Mouse (Mus musculus) limb, embryonic 14.5 days (tissue): ENCODE data around the gene Dkk3. TPM values are rescaled to one million over a fixed set of nuclear protein-coding genes. Genes with fewer than 3 reads are reported as not detected.

ENCODE experiments used
- ATAC-seq: fragments of 200-750 bp; cut with Nextera tagmentation; 2 replicates; pipeline ENCODE4 v1.8.0; 2017; ENCODE audit warnings: low read depth, moderate number of reproducible peaks, moderate TSS enrichment; ENCODE audit not compliant: low FRiP score
- DNase-seq: peaks from one replicate; pipeline ENCODE4 v3.0.0-alpha.2; 2015; ENCODE audit warnings: low spot score
- H3K27ac ChIP-seq: fragments of 300-500 bp; sonication (generic); replicated peaks from 2 replicates; pipeline ENCODE4 v1.5.1; 2014; ENCODE audit warnings: low read depth, mild to moderate bottlenecking, low read length, moderate library complexity, mixed read lengths
- H3K27me3 ChIP-seq: fragments of 300-500 bp; sonication (generic); 2 replicates; pipeline ENCODE4 v1.6.1; 2014; ENCODE audit warnings: low read length, mixed read lengths; ENCODE audit not compliant: control insufficient read depth, insufficient read depth
- H3K36me3 ChIP-seq: fragments of 300-500 bp; sonication (generic); 2 replicates; pipeline ENCODE4 v1.6.1; 2014; ENCODE audit warnings: mild to moderate bottlenecking, low read length, moderate library complexity, mixed read lengths; ENCODE audit not compliant: control insufficient read depth, insufficient read depth
- H3K4me1 ChIP-seq: fragments of 300-500 bp; sonication (generic); 2 replicates; pipeline ENCODE4 v1.6.1; 2014; ENCODE audit warnings: antibody characterized with exemption, low read length, mixed read lengths; ENCODE audit not compliant: control insufficient read depth, insufficient read depth
- H3K4me2 ChIP-seq: fragments of 300-500 bp; sonication (generic); replicated peaks from 2 replicates; pipeline ENCODE4 v1.6.1; 2014; ENCODE audit warnings: low read depth, mild to moderate bottlenecking, low read length, moderate library complexity; ENCODE audit not compliant: severe bottlenecking
- H3K4me3 ChIP-seq: fragments of 300-500 bp; sonication (generic); replicated peaks from 2 replicates; pipeline ENCODE4 v1.5.1; 2014; ENCODE audit warnings: low read length
- H3K9ac ChIP-seq: fragments of 300-500 bp; sonication (generic); 2 replicates; pipeline ENCODE4 v1.6.1; 2014; ENCODE audit warnings: mild to moderate bottlenecking, low read depth, low read length, moderate library complexity; ENCODE audit not compliant: severe bottlenecking
- H3K9me3 ChIP-seq: fragments of 300-500 bp; sonication (generic); 2 replicates; pipeline ENCODE4 v1.6.1; 2016; ENCODE audit warnings: low read length; ENCODE audit not compliant: control insufficient read depth
- POLR2A ChIP-seq: fragments of 200-500 bp; IDR thresholded peaks from 2 replicates; pipeline ENCODE4 v1.8.0; 2012; ENCODE audit warnings: inconsistent platforms, mild to moderate bottlenecking, moderate library complexity, borderline replicate concordance; ENCODE audit not compliant: insufficient read depth, insufficient read length; ENCODE audit errors: extremely low read depth
- WGBS: fragments of 180-500 bp; shearing (Covaris S2); extraction: QIAGEN DNeasy Blood & Tissue Kit; methylation state at CpG from one replicate; pipeline ENCODE4 v1.1.7; 2014; 5-methylcytosine and 5-hydroxymethylcytosine counted together
- polyA plus RNA-seq, 2 experiments: library from polyadenylated mRNA; depleted of rRNA in 1 of 2; stranded (reverse) in 1 of 2; unstranded in 1 of 2; fragments of >200 nt; fragmentation: Nextera tagmentation in 1 of 2; extraction: Ambion mirVana in 1 of 2; gene quantifications; 2 replicates each; pipeline versions ENCODE4 v1.2.1 to v1.2.3; 2012 to 2014

Dkk3 gene
- polyA plus RNA-seq, 2 experiments: 37.9 to 62.6 TPM

DNA sequence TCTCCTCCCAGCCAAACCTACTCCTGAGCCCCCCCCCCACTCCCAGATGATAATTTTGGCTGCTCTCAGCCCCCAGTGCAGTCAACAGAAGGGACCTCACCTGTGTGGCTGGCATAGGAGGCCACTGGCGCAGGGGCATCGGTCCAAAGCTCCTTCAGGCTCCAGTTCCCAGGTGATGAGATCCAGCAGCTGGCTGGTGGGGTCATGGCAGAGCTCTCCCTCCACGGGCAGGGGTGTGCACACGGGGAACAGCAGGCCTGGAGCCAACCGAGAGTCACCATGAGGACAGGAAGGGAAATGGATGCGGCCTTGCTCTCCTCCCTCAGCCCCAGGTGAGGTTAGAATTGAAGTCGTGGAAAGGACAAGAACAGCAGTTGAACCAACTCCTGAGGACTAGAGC, 39.6 kb downstream of the Dkk3 start:
- TF ChIP-seq POLR2A: no peak
- peaks cover 21% of the 10 kb centered on the region for H3K4me1 ChIP-seq

DNA sequence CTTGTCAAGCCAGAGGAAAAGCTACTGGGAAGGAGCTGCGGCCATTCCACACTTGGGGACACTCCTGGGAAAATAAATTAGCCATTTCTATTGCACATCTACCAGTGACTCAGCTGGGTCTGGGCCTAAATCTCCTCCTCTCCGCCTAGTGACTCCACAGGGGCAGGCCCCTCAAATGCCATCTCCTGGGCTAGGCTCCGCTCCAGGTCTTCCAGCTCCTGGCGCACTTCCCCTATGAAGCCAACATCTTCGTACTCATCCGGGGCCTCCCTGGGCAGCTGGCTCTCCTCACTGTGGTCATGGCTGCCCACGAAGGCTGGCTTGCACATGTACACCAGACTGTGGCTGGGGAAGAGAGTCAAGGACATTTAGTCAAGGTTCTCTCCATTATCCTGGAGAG, 40.8 kb downstream of the Dkk3 start:
- WGBS: 92% methylated on average over 7 of the region's 7 CpGs
- Histone ChIP-seq H3K27me3 (no peaks in the 10 kb centered on the region), H3K27ac (no peak overlapping the region), H3K36me3 (peaks cover 23% of the 10 kb centered on the region), H3K4me2 (no peak overlapping the region), H3K4me1 (peaks cover 21% of the 10 kb centered on the region), H3K9ac (no peak overlapping the region), H3K4me3 (no peak overlapping the region), H3K9me3 (no peaks in the 10 kb centered on the region)
- DNase-seq (no peak), ATAC-seq (no peak)
- TF ChIP-seq POLR2A: no peak

More for the DNA sequence above, 39.6 kb downstream of the Dkk3 start:
- no peak for DNase-seq
- no peaks in the 10 kb centered on the region for H3K9me3 ChIP-seq
- no peak overlapping the region for H3K4me3 ChIP-seq
- WGBS: 82% methylated on average over 7 of the region's 7 CpGs
- H3K27ac ChIP-seq: no peak overlapping the region
- H3K9ac ChIP-seq: no peak overlapping the region
- no peak overlapping the region for H3K4me2 ChIP-seq
- ATAC-seq: no peak
- H3K27me3 ChIP-seq: no peaks in the 10 kb centered on the region
- peaks cover 23% of the 10 kb centered on the region for H3K36me3 ChIP-seq

DNA sequence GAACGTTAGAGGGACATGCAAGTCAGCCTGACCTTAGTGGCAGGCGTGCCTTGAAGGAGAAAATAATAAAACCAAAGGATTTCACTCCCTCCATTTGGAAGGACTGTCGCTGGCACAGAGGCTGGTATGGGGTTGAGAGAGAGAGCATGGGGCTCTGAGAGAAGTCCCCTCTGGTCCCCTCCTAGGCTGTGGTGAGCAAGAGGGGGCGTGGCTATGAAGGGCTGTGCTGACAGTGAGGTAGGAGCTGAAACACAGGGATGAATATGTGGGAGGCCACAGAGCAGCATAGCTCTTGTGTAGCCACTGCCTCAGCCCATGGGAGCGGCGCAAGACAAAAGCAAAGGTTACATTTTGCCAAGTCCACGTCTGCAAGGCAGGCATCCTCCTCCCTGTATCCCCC, 41.4 kb downstream of the Dkk3 start:
- Histone ChIP-seq H3K27ac (no peak overlapping the region), H3K27me3 (no peaks in the 10 kb centered on the region), H3K36me3 (peaks cover 24% of the 10 kb centered on the region), H3K4me2 (no peak overlapping the region), H3K9ac (no peak overlapping the region), H3K4me3 (no peak overlapping the region), H3K9me3 (no peaks in the 10 kb centered on the region), H3K4me1 (peaks cover 19% of the 10 kb centered on the region)
- ATAC-seq (no peak), DNase-seq (no peak)
- no peak for TF ChIP-seq POLR2A
- WGBS: 86% methylated on average over 7 of the region's 7 CpGs

DNA sequence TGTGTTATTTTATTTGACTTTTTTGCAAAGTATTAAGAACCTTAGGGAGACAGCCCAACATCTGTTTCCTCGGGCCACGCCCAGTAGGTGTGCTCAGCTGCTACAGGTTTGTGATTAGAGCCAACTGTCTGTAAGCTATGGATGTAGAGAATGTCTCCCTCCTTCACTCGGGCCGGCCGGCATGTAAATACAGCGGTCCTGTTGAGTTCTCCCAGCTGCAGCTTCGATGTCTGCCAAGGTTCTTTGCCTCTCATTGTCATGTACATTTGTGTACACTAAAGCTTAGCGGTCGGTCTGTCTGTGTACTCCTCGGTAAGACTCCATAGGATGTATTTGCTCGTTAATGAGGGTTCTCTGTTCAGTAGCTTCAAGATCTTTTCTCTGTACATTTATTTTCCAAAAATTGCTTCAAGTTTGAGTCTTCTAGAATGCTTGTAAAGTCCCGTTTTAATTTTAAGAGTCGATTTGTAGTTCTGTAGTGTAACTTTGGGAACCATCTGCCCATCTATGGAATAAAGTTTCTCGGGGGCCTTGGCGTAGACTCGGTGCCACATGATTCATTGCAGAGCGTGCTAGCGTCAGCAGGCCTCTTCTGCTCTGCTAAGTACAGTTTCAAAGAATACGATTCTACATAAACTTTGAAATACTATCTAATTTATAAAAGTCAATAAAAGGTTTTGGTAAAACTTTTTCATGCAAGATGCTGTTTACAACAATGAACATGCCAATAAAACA, 48.1 kb downstream of the Dkk3 start:
- 91% methylated on average over 19 of the region's 19 CpGs for WGBS
- H3K4me3 ChIP-seq: no peak overlapping the region

DNA sequence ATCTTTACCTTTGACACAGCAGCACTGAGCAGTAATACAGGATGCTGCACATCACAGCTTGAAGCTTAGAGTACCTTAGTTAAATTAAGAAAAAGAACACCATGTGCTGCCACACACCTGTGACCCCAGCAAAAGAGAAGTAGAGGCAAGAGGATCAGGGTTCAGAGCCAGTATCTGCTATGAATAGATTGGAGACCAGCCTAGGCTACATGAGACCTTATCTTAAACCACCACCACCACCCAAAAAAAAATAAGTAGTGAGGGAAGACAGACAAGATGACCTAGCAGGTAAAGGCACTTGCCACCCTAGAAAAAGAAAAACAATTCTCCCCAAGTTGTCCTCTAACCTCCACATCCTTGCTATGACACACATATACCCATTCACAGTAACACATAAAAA, 50.1 kb downstream of the Dkk3 start:
- H3K9me3 ChIP-seq: no peaks in the 10 kb centered on the region
- H3K4me3 ChIP-seq: no peak overlapping the region
- H3K4me1 ChIP-seq: no peaks in the 10 kb centered on the region
- ATAC-seq (no peak), DNase-seq (no peak)
- H3K9ac ChIP-seq: no peak overlapping the region
- H3K4me2 ChIP-seq: no peak overlapping the region
- TF ChIP-seq POLR2A: no peak
- no peaks in the 10 kb centered on the region for H3K27me3 ChIP-seq
- peaks cover 80% of the 10 kb centered on the region for H3K36me3 ChIP-seq
- H3K27ac ChIP-seq: no peak overlapping the region

More for the DNA sequence above, 48.1 kb downstream of the Dkk3 start:
- TF ChIP-seq POLR2A: no peak
- peaks cover 61% of the 10 kb centered on the region for H3K36me3 ChIP-seq
- no peak overlapping the region for H3K27ac ChIP-seq
- DNase-seq (no peak), ATAC-seq (no peak)
- H3K4me1 ChIP-seq: no peaks in the 10 kb centered on the region
- H3K4me2 ChIP-seq: no peak overlapping the region
- no peaks in the 10 kb centered on the region for H3K9me3 ChIP-seq
- no peak overlapping the region for H3K9ac ChIP-seq
- no peaks in the 10 kb centered on the region for H3K27me3 ChIP-seq
